Mouse (Mus musculus): ENCODE results near the gene Zfp759.
"Not testable (repeated sequence)": the region's sequence is repeated elsewhere in the genome, so short reads cannot be mapped to it uniquely, and the experiment has no call there.

DNA sequence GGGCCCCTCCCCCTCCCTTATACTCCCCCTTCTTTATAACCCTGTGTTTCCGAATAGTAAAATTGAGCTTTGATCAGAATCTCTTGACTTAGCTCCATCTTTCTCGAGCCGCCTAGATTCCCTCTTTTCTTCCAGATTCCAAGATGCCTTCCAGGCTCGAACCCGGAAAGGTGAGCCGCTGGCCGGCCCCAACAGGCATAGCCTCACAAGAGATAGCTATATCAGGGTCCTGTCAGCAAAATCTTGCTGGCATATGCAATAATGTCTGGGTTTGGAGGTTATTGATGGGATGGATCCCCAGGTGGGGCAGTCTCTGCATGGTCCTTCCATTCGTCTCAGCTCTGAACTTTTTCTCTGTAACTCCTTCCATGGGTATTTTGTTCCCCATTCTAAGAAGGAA, 5.3 kb upstream of the Zfp759 start, which contains the start of gene Rslcan18:
- TF ChIP-seq CTCF (IDR thresholded peaks at IDR 0.05; ENCODE audit: borderline replicate concordance, extremely low read depth, insufficient read depth, insufficient read length); POLR2A (IDR thresholded peaks at IDR 0.05; ENCODE audit: borderline replicate concordance, extremely low read depth, insufficient read depth, insufficient read length, poor library complexity, severe bottlenecking): not testable (repeated sequence)
